Mouse (Mus musculus) heart, embryonic 14.5 days (tissue): ENCODE data around the gene Gm28044. TPM values are rescaled to one million over a fixed set of nuclear protein-coding genes. Genes with fewer than 3 reads are reported as not detected.

Experiments
- polyA plus RNA-seq: library from polyadenylated mRNA; unstranded; fragments of >200 nt; fragmentation: Nextera tagmentation; extraction: Ambion mirVana; gene quantifications from 2 replicates; pipeline ENCODE4 v1.2.1, GENCODE M21; 2014

Gene Gm28044
- polyA plus RNA-seq, 1 experiment from 2014 or later, result 0.89 TPM

Other genes starting within 250 kb of the Gm28044 start
- 0.12 and 0.20 TPM in 2 replicates for gene Rslcan18, start 244.3 kb downstream of the Gm28044 start, polyA plus RNA-seq
- 1.3 and 1.7 TPM in 2 replicates for gene Zfp759, start 238.9 kb downstream of the Gm28044 start, polyA plus RNA-seq
- 3.6 and 3.8 TPM in 2 replicates for gene Rsl1, start 187.4 kb downstream of the Gm28044 start, polyA plus RNA-seq
- 0.80 and 1.0 TPM in 2 replicates for gene Zfp455, start 166.0 kb downstream of the Gm28044 start, polyA plus RNA-seq
- gene Zfp458, start 82.1 kb downstream of the Gm28044 start, polyA plus RNA-seq, result 1.2 and 1.6 TPM in 2 replicates
- 0.94 and 1.7 TPM in 2 replicates for gene Zfp457, start 54.1 kb downstream of the Gm28044 start, polyA plus RNA-seq
- 1.2 and 1.4 TPM in 2 replicates for gene Zfp595, start 28.0 kb downstream of the Gm28044 start, polyA plus RNA-seq
- 0.72 and 0.93 TPM in 2 replicates for gene Zfp953, start 69 bp upstream of the Gm28044 start, polyA plus RNA-seq
- 0.73 TPM in 1 of 2 replicates, not detected in the other for gene Gm28041, start 15.2 kb upstream of the Gm28044 start, polyA plus RNA-seq
- gene Zfp456, start 15.3 kb upstream of the Gm28044 start, polyA plus RNA-seq, result 1.2 and 1.4 TPM in 2 replicates
- 2.8 and 4.6 TPM in 2 replicates for gene Zfp429, start 39.3 kb upstream of the Gm28044 start, polyA plus RNA-seq
- 0.36 and 0.49 TPM in 2 replicates for gene Zfp459, start 60.9 kb upstream of the Gm28044 start, polyA plus RNA-seq
- gene Zfp874a, start 91.1 kb upstream of the Gm28044 start, polyA plus RNA-seq, result 4.8 and 5.8 TPM in 2 replicates
- 2.3 and 2.6 TPM in 2 replicates for gene Zfp874b, start 123.7 kb upstream of the Gm28044 start, polyA plus RNA-seq
- gene Zfp58, start 140.0 kb upstream of the Gm28044 start, polyA plus RNA-seq, result 8.8 and 9.0 TPM in 2 replicates
- not detected in 2 replicates for gene Gm26965, start 165.6 kb upstream of the Gm28044 start, polyA plus RNA-seq
- 19.3 and 22.0 TPM in 2 replicates for gene Zfp87, start 165.6 kb upstream of the Gm28044 start, polyA plus RNA-seq
- 8.3 and 9.6 TPM in 2 replicates for gene Zfp748, start 193.3 kb upstream of the Gm28044 start, polyA plus RNA-seq
- 2.9 and 3.7 TPM in 2 replicates for gene Zfp729b, start 249.2 kb upstream of the Gm28044 start, polyA plus RNA-seq